Mouse (Mus musculus) midbrain, embryonic 11.5 days (tissue): ENCODE data around the gene Nrip2. TPM values are rescaled to one million over a fixed set of nuclear protein-coding genes. Genes with fewer than 3 reads are reported as not detected.

Source experiments
- ATAC-seq: fragments of 200-750 bp; cut with Nextera tagmentation; 2 replicates; pipeline ENCODE4 v1.8.0; 2017; ENCODE audit warnings: moderate TSS enrichment, moderate library complexity; ENCODE audit not compliant: low FRiP score
- DNase-seq: peaks from one replicate; pipeline ENCODE4 v3.0.0; 2015; ENCODE audit warnings: low spot score; ENCODE audit errors: missing footprints
- H3K27ac ChIP-seq: fragments of 300-500 bp; sonication (generic); 2 replicates; pipeline ENCODE4 v1.5.1; 2014; ENCODE audit warnings: low read depth, low read length
- H3K27me3 ChIP-seq: fragments of 300-500 bp; sonication (generic); 2 replicates; pipeline ENCODE4 v1.6.1; 2014; ENCODE audit warnings: mild to moderate bottlenecking, low read length, moderate library complexity, mixed read lengths; ENCODE audit not compliant: control insufficient read depth, insufficient read depth
- H3K36me3 ChIP-seq: fragments of 300-500 bp; sonication (generic); 2 replicates; pipeline ENCODE4 v1.6.1; 2014; ENCODE audit warnings: mild to moderate bottlenecking, low read length, moderate library complexity, mixed read lengths; ENCODE audit not compliant: control insufficient read depth, insufficient read depth
- H3K4me1 ChIP-seq: fragments of 300-500 bp; sonication (generic); 2 replicates; pipeline ENCODE4 v1.6.1; 2014; ENCODE audit warnings: low read length; ENCODE audit not compliant: control insufficient read depth, insufficient read depth
- H3K4me2 ChIP-seq: fragments of 300-500 bp; sonication (generic); 2 replicates; pipeline ENCODE4 v1.6.1; 2014; ENCODE audit warnings: mild to moderate bottlenecking, moderate library complexity
- H3K4me3 ChIP-seq: fragments of 300-500 bp; sonication (generic); 2 replicates; pipeline ENCODE4 v1.5.1; 2014; ENCODE audit warnings: low read depth, low read length
- H3K9ac ChIP-seq: fragments of 300-500 bp; sonication (generic); 2 replicates; pipeline ENCODE4 v1.6.1; 2014; ENCODE audit warnings: low read length
- H3K9me3 ChIP-seq: fragments of 300-500 bp; sonication (generic); 2 replicates; pipeline ENCODE4 v1.6.1; 2016; ENCODE audit warnings: low read length; ENCODE audit not compliant: control insufficient read depth
- WGBS: fragments of 180-500 bp; shearing (Covaris S2); extraction: QIAGEN DNeasy Blood & Tissue Kit; methylation state at CpG from one replicate; pipeline ENCODE4 v1.1.7; 2014; 5-methylcytosine and 5-hydroxymethylcytosine counted together
- polyA plus RNA-seq: library from polyadenylated mRNA; unstranded; fragments of >200 nt; fragmentation: Nextera tagmentation; extraction: Ambion mirVana; gene quantifications from 2 replicates; pipeline ENCODE4 v1.2.1, GENCODE M21; 2014

Nrip2 gene
- 2.2 and 2.7 TPM in 2 replicates for polyA plus RNA-seq

- no peaks in the 10 kb centered on the region for H3K9me3 ChIP-seq
- no peak within 1 kb of the TSS for H3K27ac ChIP-seq
- H3K9ac ChIP-seq, result no peak within 1 kb of the TSS; the same call in 1 of the 2 replicates
- H3K4me3 ChIP-seq, result no peak within 1 kb of the TSS
- ATAC-seq, result no peak
- WGBS, result 81% methylated on average over 3 of the region's 3 CpGs
- H3K27me3 ChIP-seq, result no peaks in the 10 kb centered on the region
- no peak for DNase-seq
- H3K36me3 ChIP-seq, result no peaks in the 10 kb centered on the region
- H3K4me2 ChIP-seq, result no peak within 1 kb of the TSS
- no peaks in the 10 kb centered on the region for H3K4me1 ChIP-seq
These were observed at the start of gene Nrip2 for GRCm38 (mm10) chr6:128398996-128399395. TSS of gene Nrip2 (plus strand) at chr6:128399296.

GRCm38 (mm10) chr6:128349711-128350110 is 49.4 kb upstream of the Nrip2 start:
- DNase-seq, result no peak
- no peak overlapping the region for H3K9ac ChIP-seq
- no peaks in the 10 kb centered on the region for H3K9me3 ChIP-seq
- 50% methylated on average over 7 of the region's 7 CpGs for WGBS
- peak; percentile 31; the same call in 1 of the 2 replicates for ATAC-seq
- peaks cover 2% of the 10 kb centered on the region; the same call in 1 of the 2 replicates for H3K4me1 ChIP-seq
- H3K36me3 ChIP-seq, result no peaks in the 10 kb centered on the region
- no peaks in the 10 kb centered on the region for H3K27me3 ChIP-seq
- H3K4me2 ChIP-seq, result no peak overlapping the region
- H3K4me3 ChIP-seq, result no peak overlapping the region
- H3K27ac ChIP-seq, result no peak overlapping the region

DNA sequence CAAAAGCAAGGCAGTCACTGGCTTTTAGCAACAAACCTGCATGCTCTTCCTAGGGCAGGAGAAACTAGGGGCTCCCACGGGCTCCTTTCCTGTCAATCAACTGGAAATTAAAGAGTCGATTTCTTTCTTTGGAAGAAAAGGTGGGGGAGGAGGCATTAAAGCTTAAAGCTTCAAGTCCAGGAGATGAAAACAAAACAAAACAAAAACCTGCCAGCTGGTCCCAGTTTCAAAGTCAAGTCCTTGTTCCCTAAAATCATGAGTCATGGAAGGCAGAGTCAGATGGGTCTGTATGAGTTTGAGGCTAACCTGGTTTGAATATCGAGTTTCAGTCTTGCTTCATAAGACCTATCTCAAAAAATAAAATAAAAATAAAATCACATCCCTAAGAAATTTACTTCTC is 45.0 kb upstream of the Nrip2 start:
- Histone ChIP-seq H3K27ac (no peak overlapping the region), H3K4me3 (no peak overlapping the region), H3K36me3 (peaks cover 13% of the 10 kb centered on the region; the same call in 1 of the 2 replicates), H3K9me3 (no peaks in the 10 kb centered on the region), H3K4me1 (peaks cover 7% of the 10 kb centered on the region; the same call in 1 of the 2 replicates), H3K4me2 (no peak overlapping the region), H3K9ac (no peak overlapping the region), H3K27me3 (no peaks in the 10 kb centered on the region)
- ATAC-seq (no peak), DNase-seq (peak; percentile 6)
- WGBS, result 37% methylated on average over 3 of the region's 3 CpGs

- peak; percentile 78 for ATAC-seq
- under 1% methylated on average over 28 of the region's 28 CpGs for WGBS
- Histone ChIP-seq H3K9ac (peak overlapping the region; percentile 58), H3K4me3 (peak overlapping the region; percentile 73), H3K27ac (peak overlapping the region; percentile 32), H3K27me3 (no peaks in the 10 kb centered on the region), H3K4me1 (peaks cover 7% of the 10 kb centered on the region; the same call in 1 of the 2 replicates), H3K4me2 (peak overlapping the region; percentile 76), H3K9me3 (no peaks in the 10 kb centered on the region), H3K36me3 (peaks cover 13% of the 10 kb centered on the region; the same call in 1 of the 2 replicates)
- peak; percentile 97 for DNase-seq
These were observed 43.9 kb upstream of the Nrip2 start for GRCm38 (mm10) chr6:128355201-128355681.

DNA sequence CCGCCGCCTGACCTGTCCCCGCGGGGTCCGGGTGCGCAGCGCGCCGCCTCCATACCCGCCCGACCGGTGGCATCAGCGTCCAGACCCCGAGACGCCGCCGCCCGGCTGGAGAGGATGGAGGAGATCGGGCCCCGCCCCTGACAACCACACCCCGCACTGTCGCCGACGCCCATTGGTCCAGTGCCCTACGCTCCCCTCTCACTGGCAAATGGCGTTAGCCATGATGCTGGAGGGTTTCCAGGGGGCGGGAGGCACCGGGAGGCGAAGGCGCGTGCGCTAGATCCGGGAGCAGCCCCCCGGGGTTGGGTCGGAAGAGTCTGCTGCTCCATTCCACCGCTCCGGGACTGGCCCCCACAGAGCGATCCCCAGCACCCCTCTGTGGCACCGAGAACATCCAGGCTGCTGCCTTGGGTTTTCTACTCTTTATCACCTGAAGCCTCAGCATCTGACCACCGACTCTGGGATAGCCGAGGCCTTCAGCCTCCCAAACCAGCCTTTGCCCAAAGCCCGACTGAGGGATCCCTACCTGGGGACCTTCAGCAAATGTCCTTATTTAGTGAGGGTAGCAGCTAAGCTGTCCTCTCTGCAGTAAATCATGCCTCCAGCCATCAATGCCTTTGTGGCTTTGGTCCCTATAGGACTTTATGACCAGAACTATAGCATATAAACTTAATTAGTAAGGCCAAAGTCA is 43.2 kb upstream of the Nrip2 start, which contains the start of gene Tulp3:
Tulp3 (minus strand) TSS at position 126 of the 691 bp plus-strand sequence.
- under 1% methylated on average over 41 of the region's 42 CpGs for WGBS
- H3K4me1 ChIP-seq, result peaks cover 7% of the 10 kb centered on the region; the same call in 1 of the 2 replicates
- peak; percentile 99 for ATAC-seq
- H3K4me2 ChIP-seq, result peak within 1 kb of the TSS; percentile 76
- no peaks in the 10 kb centered on the region for H3K9me3 ChIP-seq
- H3K27me3 ChIP-seq, result no peaks in the 10 kb centered on the region
- H3K9ac ChIP-seq, result peak within 1 kb of the TSS; percentile 64
- peaks cover 13% of the 10 kb centered on the region; the same call in 1 of the 2 replicates for H3K36me3 ChIP-seq
- DNase-seq, result peak; percentile 100
- peak within 1 kb of the TSS; percentile 73 for H3K4me3 ChIP-seq
- peak within 1 kb of the TSS; percentile 54 for H3K27ac ChIP-seq

- Histone ChIP-seq H3K27me3 (no peaks in the 10 kb centered on the region), H3K4me2 (no peak overlapping the region), H3K36me3 (peaks cover 13% of the 10 kb centered on the region; the same call in 1 of the 2 replicates), H3K27ac (no peak overlapping the region), H3K4me1 (peaks cover 15% of the 10 kb centered on the region), H3K9ac (no peak overlapping the region), H3K4me3 (no peak overlapping the region), H3K9me3 (no peaks in the 10 kb centered on the region)
- DNase-seq (peak; percentile 93), ATAC-seq (no peak)
- 25% methylated on average over 2 of the region's 2 CpGs for WGBS
These were observed 40.1 kb upstream of the Nrip2 start for GRCm38 (mm10) chr6:128358999-128359398.

DNA sequence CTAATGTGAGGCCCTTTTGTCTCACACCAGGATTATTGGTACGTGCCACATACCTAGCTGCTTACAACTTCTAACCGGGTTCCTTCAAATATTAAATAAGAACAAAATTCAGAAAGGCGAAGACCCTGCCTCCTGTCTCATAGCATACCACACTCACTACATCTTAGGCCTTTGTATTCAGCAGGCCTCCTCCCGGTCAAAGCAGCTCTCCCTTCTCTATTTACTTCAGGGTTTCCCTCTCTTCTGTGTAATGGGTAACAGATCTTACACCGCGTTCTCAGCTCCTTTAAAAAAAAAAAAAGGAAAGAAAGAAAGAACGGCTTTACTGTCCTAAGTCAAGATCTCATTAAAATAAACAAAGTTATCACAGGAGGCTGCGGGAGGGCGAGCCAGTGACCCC is 37.2 kb upstream of the Nrip2 start:
- peaks cover 10% of the 10 kb centered on the region for H3K4me1 ChIP-seq
- H3K4me3 ChIP-seq, result peak overlapping the region; percentile 90
- H3K9me3 ChIP-seq, result no peaks in the 10 kb centered on the region
- peak overlapping the region; percentile 95 for H3K9ac ChIP-seq
- peak overlapping the region; percentile 69 for H3K4me2 ChIP-seq
- DNase-seq (peak; percentile 87), ATAC-seq (no peak)
- no peaks in the 10 kb centered on the region for H3K27me3 ChIP-seq
- peaks cover 23% of the 10 kb centered on the region for H3K36me3 ChIP-seq
- WGBS, result 20% methylated on average over 9 of the region's 9 CpGs
- H3K27ac ChIP-seq, result peak overlapping the region; percentile 90

DNA sequence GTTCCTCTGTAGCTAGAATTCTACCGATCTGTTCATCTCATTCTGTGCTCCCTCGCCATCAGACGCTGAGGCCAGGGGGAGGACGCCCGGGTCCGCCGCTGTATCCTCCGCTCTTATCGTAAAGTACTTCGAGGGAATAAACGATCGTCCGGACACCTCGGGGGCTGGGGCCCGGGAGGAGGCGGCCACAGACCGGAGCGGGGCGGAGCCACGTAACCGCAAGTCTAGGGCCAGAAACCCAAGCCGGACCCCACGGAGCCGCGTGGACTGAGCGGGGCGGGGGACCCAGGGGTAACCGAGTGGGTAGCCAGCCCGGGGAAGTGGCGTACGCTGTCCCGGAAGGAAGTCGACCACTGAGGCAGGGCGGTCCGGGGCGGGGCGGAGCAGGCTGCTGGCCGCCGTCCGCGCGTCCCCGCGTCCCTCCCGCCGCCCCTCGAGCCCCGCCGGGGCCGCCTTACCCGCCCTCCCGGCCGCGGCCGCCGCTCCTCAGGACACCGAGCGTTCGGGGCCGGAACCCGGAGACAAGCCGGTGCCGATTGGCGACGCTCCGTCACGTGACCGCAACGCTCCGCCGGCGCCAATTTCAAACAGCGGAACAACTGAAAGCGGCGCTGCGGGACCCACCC is 36.6 kb upstream of the Nrip2 start, which contains the start of the genes Rhno1 and Foxm1:
Rhno1 (minus strand) TSS at position 531 of the 626 bp plus-strand sequence.
Foxm1 (plus strand) TSS at position 587 of the 626 bp plus-strand sequence.
- H3K4me2 ChIP-seq, result peak within 1 kb of the TSS; percentile 69
- peaks cover 10% of the 10 kb centered on the region for H3K4me1 ChIP-seq
- no peaks in the 10 kb centered on the region for H3K27me3 ChIP-seq
- ATAC-seq (peak; percentile 91), DNase-seq (peak; percentile 97)
- peak within 1 kb of the TSS; percentile 90 for H3K27ac ChIP-seq
- peak within 1 kb of the TSS; percentile 95 for H3K9ac ChIP-seq
- H3K9me3 ChIP-seq, result no peaks in the 10 kb centered on the region
- under 1% methylated on average over 69 of the region's 76 CpGs for WGBS
- peak within 1 kb of the TSS; percentile 90 for H3K4me3 ChIP-seq
- peaks cover 24% of the 10 kb centered on the region for H3K36me3 ChIP-seq
